Mouse (Mus musculus) heart, adult 2 months (tissue): ENCODE measurements around the gene Foxp1. TPM values are rescaled to one million over a fixed set of nuclear protein-coding genes. Genes with fewer than 3 reads are reported as not detected.

Experiments used
- DNase-seq, 2 experiments: peaks; one replicate each; pipeline ENCODE4 v3.0.0; 2021
- H3K27ac ChIP-seq: fragments of 200-600 bp; 2 replicates; pipeline ENCODE4 v1.8.1; 2022
- H3K27me3 ChIP-seq: fragments of 200-500 bp; 2 replicates; pipeline ENCODE4 v1.6.1; 2012; ENCODE audit warnings: mild to moderate bottlenecking, low read length, inconsistent platforms, mixed read lengths; ENCODE audit not compliant: control insufficient read depth, insufficient read depth
- H3K36me3 ChIP-seq: fragments of 200-500 bp; 2 replicates; pipeline ENCODE4 v1.6.1; 2012; ENCODE audit warnings: low read length, inconsistent platforms; ENCODE audit not compliant: control insufficient read depth, insufficient read depth
- H3K4me1 ChIP-seq: fragments of 200-500 bp; 2 replicates; pipeline ENCODE4 v1.6.1; 2011; ENCODE audit warnings: low read length; ENCODE audit not compliant: control insufficient read depth, insufficient read depth
- H3K4me3 ChIP-seq: fragments of 200-600 bp; 2 replicates; pipeline ENCODE4 v1.8.1; 2022
- H3K79me2 ChIP-seq: fragments of 200-500 bp; replicated peaks from 2 replicates; pipeline ENCODE4 v1.6.1; 2012; ENCODE audit warnings: mild to moderate bottlenecking, inconsistent platforms, low read length, moderate library complexity, mixed read lengths; ENCODE audit not compliant: control insufficient read depth, insufficient read depth
- H3K9ac ChIP-seq: fragments of 200-500 bp; 2 replicates; pipeline ENCODE4 v1.6.1; 2012; ENCODE audit warnings: low read depth, mild to moderate bottlenecking, control low read depth, inconsistent platforms, low read length, mixed read lengths
- CTCF ChIP-seq: fragments of 200-600 bp; IDR thresholded peaks from 2 replicates; pipeline ENCODE4 v1.8.1; 2022; ENCODE audit warnings: antibody characterized with exemption, mild to moderate bottlenecking, moderate library complexity
- EP300 ChIP-seq: fragments of 200-500 bp; IDR thresholded peaks from 2 replicates; pipeline ENCODE4 v1.6.1; 2011; ENCODE audit warnings: low read depth, low read length, control low read depth; ENCODE audit not compliant: insufficient read depth
- POLR2A ChIP-seq: fragments of 200-500 bp; IDR thresholded peaks from 2 replicates; pipeline ENCODE4 v1.6.1; 2011; ENCODE audit warnings: mild to moderate bottlenecking, low read depth, low read length, control low read depth; ENCODE audit not compliant: insufficient read depth
- WGBS: fragments of 180-500 bp; shearing (Covaris S2); methylation state at CpG from one replicate; pipeline ENCODE4 v1.1.7; 2018; 5-methylcytosine and 5-hydroxymethylcytosine counted together
- intact Hi-C: fragments of 180-260 bp; cut with DNase I; formaldehyde crosslinking; loops from one replicate; pipeline ENCODE4 v1.15.1; 2025
- polyA plus RNA-seq: library from polyadenylated mRNA; depleted of rRNA; stranded (reverse); fragments of >200 nt; gene quantifications from 2 replicates; pipeline ENCODE4 v1.2.3, GENCODE M21; 2012
- total RNA-seq, 2 experiments: library from RNA; stranded (reverse); gene quantifications; 2 replicates each; pipeline ENCODE4 v1.2.3; 2021

Foxp1 gene
- total and polyA plus RNA-seq, 3 experiments, result 22.9 to 31.6 (median 26.4) TPM

DNA sequence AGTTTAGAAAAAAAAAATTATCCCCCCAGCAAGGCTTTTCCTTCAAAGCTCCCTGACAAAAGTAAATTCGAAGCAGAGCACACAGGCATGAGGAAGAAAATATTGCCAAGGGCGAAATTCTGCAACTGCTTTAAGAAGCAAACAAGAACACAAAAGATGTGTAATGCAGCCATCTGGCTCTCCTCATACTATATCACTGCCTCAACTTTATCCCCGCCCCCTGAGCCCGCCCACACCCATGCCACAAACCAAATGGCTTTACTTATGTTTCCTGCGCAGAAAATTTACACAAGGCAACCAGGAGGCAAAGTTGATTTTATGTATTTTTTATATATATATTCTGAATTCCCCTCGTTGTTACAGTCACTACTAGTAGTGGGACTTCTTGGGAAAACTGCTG is 252.6 kb downstream of the Foxp1 start:
- Histone ChIP-seq H3K27ac (no peak overlapping the region), H3K79me2 (no peaks in the 10 kb centered on the region), H3K4me1 (peaks cover 7% of the 10 kb centered on the region), H3K27me3 (no peaks in the 10 kb centered on the region), H3K4me3 (no peak overlapping the region), H3K36me3 (peaks cover 5% of the 10 kb centered on the region; the same call in 1 of the 2 replicates), H3K9ac (no peak overlapping the region)
- intact Hi-C loops, result no loop called here
- WGBS, result 79% methylated on average over 6 of the region's 6 CpGs
- no peak for TF ChIP-seq CTCF
- no peak for TF ChIP-seq POLR2A
- no peak for TF ChIP-seq EP300
- DNase-seq, result no peak

DNA sequence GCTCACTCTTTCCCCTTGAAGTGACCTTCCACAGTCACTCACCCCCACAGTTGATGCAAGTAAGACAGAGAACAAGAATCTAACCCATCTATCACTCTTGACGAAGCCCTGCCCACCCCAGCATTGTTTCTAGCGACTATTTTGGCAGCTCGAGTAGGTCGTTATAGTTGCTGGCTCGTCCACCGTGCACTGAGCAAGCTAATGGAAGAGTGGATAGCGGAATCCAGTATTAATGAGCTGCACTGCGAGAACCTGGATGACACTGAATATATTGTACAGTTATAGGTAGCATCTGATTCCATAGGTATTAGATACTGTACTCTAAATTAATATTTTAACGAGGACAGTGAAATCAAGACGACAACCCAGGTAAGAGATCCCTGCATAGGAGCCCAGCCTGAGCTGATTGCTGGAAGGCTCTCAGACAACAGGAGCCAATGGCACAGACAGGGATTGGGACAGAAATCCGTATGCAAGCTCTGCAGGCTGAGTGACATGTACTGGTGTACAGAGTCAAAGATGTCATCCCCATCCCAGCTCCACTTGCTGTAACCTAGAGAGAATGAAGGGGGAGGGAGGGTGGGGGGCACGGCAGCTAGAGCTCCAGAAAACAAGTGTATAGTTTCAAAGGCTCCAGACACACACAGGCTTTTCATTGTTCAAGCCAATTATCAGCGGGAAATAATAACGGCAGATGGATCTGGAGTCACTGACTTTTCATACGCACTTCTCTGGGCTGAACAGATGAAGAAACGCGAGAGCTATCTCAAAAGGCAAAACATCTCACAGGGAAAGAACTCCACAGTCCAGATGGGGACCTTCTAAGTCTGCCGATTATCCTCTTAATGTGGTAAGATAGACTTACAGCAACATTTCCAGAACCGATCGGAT is 254.1 kb downstream of the Foxp1 start:
- Histone ChIP-seq H3K9ac (no peak overlapping the region), H3K36me3 (peaks cover 5% of the 10 kb centered on the region; the same call in 1 of the 2 replicates), H3K4me1 (peaks cover 12% of the 10 kb centered on the region), H3K4me3 (no peak overlapping the region), H3K27ac (no peak overlapping the region), H3K27me3 (no peaks in the 10 kb centered on the region), H3K79me2 (no peaks in the 10 kb centered on the region; the same call in 1 of the 2 replicates)
- DNase-seq, result no peak
- WGBS, result 70% methylated on average over 20 of the region's 20 CpGs
- TF ChIP-seq POLR2A (no peak), EP300 (no peak), CTCF (no peak)
- intact Hi-C loops, result no loop called here

DNA sequence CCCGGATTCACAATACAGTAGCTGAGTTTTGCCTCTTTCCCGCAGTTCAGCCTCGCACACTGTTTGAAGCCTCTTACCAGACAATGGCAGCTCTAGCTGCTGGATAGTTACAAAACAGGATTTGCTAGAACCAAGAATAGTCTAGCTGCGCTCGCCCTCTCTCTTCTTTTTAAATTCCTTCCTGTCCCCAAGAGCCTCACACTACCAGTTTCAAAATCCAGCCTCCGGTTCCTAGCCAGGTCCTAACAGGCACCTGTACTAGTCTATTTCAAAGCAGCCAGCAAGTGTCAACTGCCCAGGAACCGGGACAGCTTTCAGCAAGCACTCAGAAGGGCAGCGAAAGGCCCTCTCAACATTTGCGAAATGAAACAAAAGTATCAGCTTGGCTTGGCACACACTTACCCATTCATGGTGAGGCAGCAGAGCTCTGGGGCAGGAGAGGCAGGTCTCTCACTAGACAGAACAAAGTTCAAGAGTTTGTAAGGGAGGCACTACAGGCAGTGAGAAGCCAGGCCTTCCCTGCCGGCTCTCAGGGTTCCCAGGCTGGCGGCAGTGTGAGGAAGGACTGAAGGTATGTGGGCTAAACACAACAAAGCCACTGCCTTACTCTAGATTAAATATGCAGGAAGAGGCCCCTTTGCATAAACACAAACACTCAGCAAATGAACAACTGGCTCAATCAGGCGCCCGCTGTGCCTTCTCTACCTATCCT is 256.4 kb downstream of the Foxp1 start:
- H3K36me3 ChIP-seq, result peaks cover 5% of the 10 kb centered on the region; the same call in 1 of the 2 replicates
- H3K4me1 ChIP-seq, result peaks cover 12% of the 10 kb centered on the region
- WGBS, result 28% methylated on average over 13 of the region's 13 CpGs
- TF ChIP-seq EP300 (0 out of 2 replicates have a peak, but pooled peaks have one; percentile 36), CTCF (no peak)
- peak overlapping the region; percentile 15 for H3K9ac ChIP-seq
- intact Hi-C loops, result no loop called here
- H3K79me2 ChIP-seq, result no peaks in the 10 kb centered on the region; the same call in 1 of the 2 replicates
- peak overlapping the region; percentile 40 for H3K4me3 ChIP-seq
- DNase-seq, result peak; percentile 46 to 52
- H3K27ac ChIP-seq, result peak overlapping the region; percentile 38
- H3K27me3 ChIP-seq, result no peaks in the 10 kb centered on the region

GRCm38 (mm10) chr6:99265173-99265572 is 257.3 kb downstream of the Foxp1 start:
- TF ChIP-seq CTCF (0 out of 2 replicates have a peak, but pooled peaks have one; percentile 18), POLR2A (no peak)
- no peaks in the 10 kb centered on the region; the same call in 1 of the 2 replicates for H3K79me2 ChIP-seq
- peaks cover 5% of the 10 kb centered on the region; the same call in 1 of the 2 replicates for H3K36me3 ChIP-seq
- H3K27me3 ChIP-seq, result no peaks in the 10 kb centered on the region
- peaks cover 12% of the 10 kb centered on the region for H3K4me1 ChIP-seq
- no peak overlapping the region for H3K4me3 ChIP-seq
- WGBS, result 81% methylated on average over 4 of the region's 4 CpGs
- no peak overlapping the region for H3K27ac ChIP-seq
- no peak for DNase-seq
- H3K9ac ChIP-seq, result no peak overlapping the region
- intact Hi-C loops, result no loop called here

DNA sequence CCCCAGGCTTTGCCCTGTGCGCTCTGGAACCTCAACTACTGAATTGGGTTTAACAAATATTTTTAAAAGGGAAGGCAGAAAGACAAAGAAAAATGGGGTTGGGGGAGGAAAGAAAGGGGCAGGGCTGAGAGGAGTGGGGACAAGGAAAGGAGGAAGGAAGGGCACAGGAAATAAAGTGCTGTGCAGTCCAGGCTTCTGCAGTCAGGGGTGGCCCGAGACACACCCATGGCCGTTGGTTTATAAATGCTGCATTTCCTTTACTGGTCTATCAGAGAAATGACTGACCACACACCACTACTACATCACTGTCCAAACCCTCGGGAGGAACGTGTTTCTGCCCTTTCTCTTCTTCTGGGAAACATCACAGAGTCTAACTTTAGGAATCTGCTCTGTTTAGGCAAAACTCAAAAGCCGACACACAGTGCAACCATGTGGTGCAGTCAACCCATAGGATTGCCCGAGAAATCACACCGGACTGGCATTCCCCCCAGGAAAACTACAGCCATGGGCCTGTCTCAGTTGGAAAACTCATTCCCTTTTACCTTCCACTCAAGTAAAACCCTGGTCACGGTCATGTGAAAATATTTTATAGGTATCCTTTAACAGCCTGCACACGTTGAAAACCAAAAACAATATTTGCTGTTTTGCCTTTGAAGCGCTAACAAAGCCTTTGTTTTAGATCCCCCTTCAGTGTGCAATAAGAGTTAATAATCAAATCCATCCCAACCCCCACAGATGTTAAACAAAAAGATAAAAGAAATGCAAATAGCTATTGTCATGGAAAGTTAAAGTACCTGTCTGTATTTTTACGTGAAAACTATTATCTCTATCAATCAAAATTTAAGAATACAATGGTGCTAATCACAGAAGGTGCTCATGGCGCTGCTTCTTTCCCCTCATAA is 258.1 kb downstream of the Foxp1 start:
- intact Hi-C loops, result no loop called here
- H3K79me2 ChIP-seq, result no peaks in the 10 kb centered on the region; the same call in 1 of the 2 replicates
- H3K4me1 ChIP-seq, result peaks cover 12% of the 10 kb centered on the region
- H3K27me3 ChIP-seq, result no peaks in the 10 kb centered on the region
- WGBS, result 61% methylated on average over 13 of the region's 13 CpGs
- H3K9ac ChIP-seq, result no peak overlapping the region
- no peak for TF ChIP-seq CTCF
- no peak for TF ChIP-seq POLR2A
- TF ChIP-seq EP300, result no peak
- no peak for DNase-seq
- no peak overlapping the region for H3K4me3 ChIP-seq
- H3K27ac ChIP-seq, result no peak overlapping the region
- H3K36me3 ChIP-seq, result peaks cover 5% of the 10 kb centered on the region; the same call in 1 of the 2 replicates
